Mouse (Mus musculus): ENCODE measurements around the gene Zdhhc5.

DNA sequence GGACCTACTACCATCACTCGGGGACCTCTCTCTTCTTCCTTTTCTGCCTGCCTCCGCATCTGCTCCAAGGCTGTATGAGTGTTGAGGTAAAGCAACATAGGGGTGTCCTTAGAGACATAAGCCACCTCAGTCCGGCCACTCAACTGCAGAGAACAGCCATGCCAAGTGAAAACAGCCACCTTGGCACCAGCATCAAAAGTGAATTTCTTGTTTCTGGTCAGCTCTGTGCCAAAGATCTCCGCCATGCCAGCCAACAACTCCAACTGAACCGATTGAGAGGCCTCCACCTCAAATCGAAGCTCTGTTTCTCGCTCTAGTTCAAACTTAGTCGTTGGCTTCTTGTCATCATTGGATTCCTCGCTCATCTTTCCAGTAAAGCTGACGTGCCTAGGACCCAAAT lies 10.8 kb upstream of the Zdhhc5 start:
- TF ChIP-seq CTCF (IDR thresholded peaks at IDR 0.05; ENCODE audit: insufficient read depth, low read depth, low read length) (no peak), POLR2A (IDR thresholded peaks at IDR 0.05; ENCODE audit: insufficient read depth, low read depth, low read length) (no peak)
